Mouse (Mus musculus): ENCODE measurements around the gene Gm20894. TPM values are rescaled to one million over a fixed set of nuclear protein-coding genes. Genes with fewer than 3 reads are reported as not detected.
"Not testable (repeated sequence)": the region's sequence is repeated elsewhere in the genome, so short reads cannot be mapped to it uniquely, and the experiment has no call there.

The Gm20894 gene
- not detected in 2 replicates for polyA plus RNA-seq (2016; fragmentation: Nextera tagmentation; extraction: Ambion mirVana)

DNA sequence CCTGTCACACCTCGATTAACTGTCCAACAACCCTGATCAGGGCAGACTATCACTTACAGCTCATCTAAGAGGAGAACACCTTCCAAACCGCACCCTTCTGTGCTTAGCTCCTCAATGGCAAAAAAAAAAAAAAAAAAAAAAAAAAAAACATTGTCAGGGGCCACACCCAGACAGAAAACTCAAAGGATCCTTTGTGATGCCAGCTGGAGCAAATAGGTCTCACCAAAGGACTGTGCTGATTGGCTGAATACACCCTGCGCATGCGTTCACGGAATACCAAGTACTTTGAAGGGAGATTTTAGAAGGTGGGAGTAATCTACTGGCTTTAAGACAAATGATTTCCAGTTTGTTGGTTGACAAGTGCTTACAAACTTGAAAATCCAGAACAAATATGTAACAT lies at the start of gene Gm20894:
TSS of gene Gm20894 (minus strand) at position 101 of the 400 bp plus-strand sequence.
- not testable (repeated sequence) for H3K27me3 ChIP-seq (replicated peaks; ENCODE audit: low read depth, poor library complexity, severe bottlenecking); H3K4me3 ChIP-seq; H3K36me3 ChIP-seq (replicated peaks); H3K4me1 ChIP-seq; H3K27ac ChIP-seq (replicated peaks); H3K9me3 ChIP-seq; DNase-seq (ENCODE audit: low spot score)
- no CpG with 5 or more reads among the region's 5 CpGs for WGBS

All from embryonic facial prominence, embryonic 10.5 days (tissue).